Mouse (Mus musculus): ENCODE data around the gene Smagp. TPM values are rescaled to one million over a fixed set of nuclear protein-coding genes. Genes with fewer than 3 reads are reported as not detected.

The Smagp gene
- total and polyA plus RNA-seq, 2 experiments, result 13.0 to 57.0 TPM

DNA sequence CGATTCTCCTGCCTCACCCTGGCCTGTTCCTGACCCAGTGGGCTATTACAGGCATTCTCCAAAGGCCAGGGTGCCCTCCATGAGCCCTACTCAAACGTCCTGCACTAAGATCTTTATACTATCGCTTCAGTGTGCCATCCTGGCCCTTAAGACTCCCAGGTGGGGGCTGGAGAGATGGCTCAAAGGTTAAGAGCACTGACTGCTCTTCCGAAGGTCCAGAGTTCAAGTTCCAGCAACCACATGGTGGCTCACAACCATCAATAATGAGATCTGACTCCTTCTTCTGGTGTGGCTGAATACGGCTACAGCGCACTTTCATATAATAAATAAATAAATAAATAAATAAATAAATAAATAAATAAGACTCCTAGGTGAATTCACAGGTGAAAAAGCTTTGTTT is 43.9 kb downstream of the Smagp start:
- no peak overlapping the region for H3K4me3 ChIP-seq (ENCODE audit: insufficient read depth, low read depth, low read length)
- DNase-seq (ENCODE audit: extremely low read depth, low read depth, low spot score), result peak; percentile 13
- H3K4me1 ChIP-seq (ENCODE audit: control insufficient read depth, insufficient read depth, low read length), result no peaks in the 10 kb centered on the region
- no peaks in the 10 kb centered on the region for H3K36me3 ChIP-seq (ENCODE audit: control insufficient read depth, insufficient read depth, low read length)
- no peak overlapping the region for H3K9ac ChIP-seq (ENCODE audit: low read depth, low read length)
- TF ChIP-seq POLR2A (IDR thresholded peaks at IDR 0.05; ENCODE audit: extremely low read depth, insufficient read depth, low read length) (no peak), CTCF (IDR thresholded peaks at IDR 0.05; ENCODE audit: low read depth, low read length) (no peak)
- no peaks in the 10 kb centered on the region for H3K79me2 ChIP-seq (ENCODE audit: control insufficient read depth, insufficient read depth, low read length)
- no peaks in the 10 kb centered on the region for H3K27me3 ChIP-seq (ENCODE audit: control insufficient read depth, insufficient read depth, low read length)
- 65% methylated on average over 6 of the region's 6 CpGs for WGBS
- no peak overlapping the region for H3K27ac ChIP-seq (replicated peaks; ENCODE audit: insufficient read depth, low read depth, low read length)

DNA sequence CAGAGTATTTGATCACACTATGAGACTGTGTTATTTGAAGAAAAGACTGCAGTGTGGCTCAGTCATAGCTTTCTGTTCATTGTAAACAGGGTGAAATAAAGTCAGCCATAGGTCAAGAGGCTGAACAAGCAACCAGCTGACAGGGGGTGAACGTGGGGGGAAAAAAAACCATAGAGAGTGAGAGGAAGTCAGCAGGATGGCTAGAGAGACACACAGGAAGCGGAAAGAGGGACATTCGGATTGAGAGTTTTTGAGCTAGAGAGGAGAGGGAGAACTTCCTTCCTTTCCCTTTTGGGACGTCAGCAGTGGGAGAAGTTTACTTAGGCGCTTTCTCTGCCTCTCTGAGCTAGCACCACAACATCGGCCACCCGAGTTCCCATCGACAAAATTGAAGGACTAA is 46.3 kb downstream of the Smagp start:
- TF ChIP-seq POLR2A (IDR thresholded peaks at IDR 0.05; ENCODE audit: extremely low read depth, insufficient read depth, low read length) (no peak), CTCF (IDR thresholded peaks at IDR 0.05; ENCODE audit: low read depth, low read length) (no peak)
- H3K27me3 ChIP-seq (ENCODE audit: control insufficient read depth, insufficient read depth, low read length), result no peaks in the 10 kb centered on the region
- no peak overlapping the region for H3K27ac ChIP-seq (replicated peaks; ENCODE audit: insufficient read depth, low read depth, low read length)
- WGBS, result 77% methylated on average over 8 of the region's 8 CpGs
- H3K79me2 ChIP-seq (ENCODE audit: control insufficient read depth, insufficient read depth, low read length), result no peaks in the 10 kb centered on the region
- H3K4me3 ChIP-seq (ENCODE audit: insufficient read depth, low read depth, low read length), result no peak overlapping the region
- no peak for DNase-seq (ENCODE audit: extremely low read depth, low read depth, low spot score)
- H3K36me3 ChIP-seq (ENCODE audit: control insufficient read depth, insufficient read depth, low read length), result no peaks in the 10 kb centered on the region
- H3K9ac ChIP-seq (ENCODE audit: low read depth, low read length), result no peak overlapping the region
- no peaks in the 10 kb centered on the region for H3K4me1 ChIP-seq (ENCODE audit: control insufficient read depth, insufficient read depth, low read length)

- no peak overlapping the region for H3K4me3 ChIP-seq (ENCODE audit: insufficient read depth, low read depth, low read length)
- no peak overlapping the region for H3K27ac ChIP-seq (replicated peaks; ENCODE audit: insufficient read depth, low read depth, low read length)
- H3K9ac ChIP-seq (ENCODE audit: low read depth, low read length), result no peak overlapping the region
- no peaks in the 10 kb centered on the region for H3K36me3 ChIP-seq (ENCODE audit: control insufficient read depth, insufficient read depth, low read length)
- H3K79me2 ChIP-seq (ENCODE audit: control insufficient read depth, insufficient read depth, low read length), result no peaks in the 10 kb centered on the region
- H3K4me1 ChIP-seq (ENCODE audit: control insufficient read depth, insufficient read depth, low read length), result no peaks in the 10 kb centered on the region
- no peaks in the 10 kb centered on the region for H3K27me3 ChIP-seq (ENCODE audit: control insufficient read depth, insufficient read depth, low read length)
- DNase-seq (ENCODE audit: extremely low read depth, low read depth, low spot score), result no peak
- no peak for TF ChIP-seq POLR2A (IDR thresholded peaks at IDR 0.05; ENCODE audit: extremely low read depth, insufficient read depth, low read length)
- no peak for TF ChIP-seq CTCF (IDR thresholded peaks at IDR 0.05; ENCODE audit: low read depth, low read length)
- WGBS, result 88% methylated on average over 6 of the region's 6 CpGs
Observed at GRCm38 (mm10) chr15:100588297-100588696, 48.4 kb downstream of the Smagp start.

GRCm38 (mm10) chr15:100587166-100587565 is 49.6 kb downstream of the Smagp start:
- Histone ChIP-seq H3K4me3 (ENCODE audit: insufficient read depth, low read depth, low read length) (no peak overlapping the region), H3K36me3 (ENCODE audit: control insufficient read depth, insufficient read depth, low read length) (no peaks in the 10 kb centered on the region), H3K79me2 (ENCODE audit: control insufficient read depth, insufficient read depth, low read length) (no peaks in the 10 kb centered on the region), H3K27ac (replicated peaks; ENCODE audit: insufficient read depth, low read depth, low read length) (no peak overlapping the region), H3K4me1 (ENCODE audit: control insufficient read depth, insufficient read depth, low read length) (no peaks in the 10 kb centered on the region), H3K27me3 (ENCODE audit: control insufficient read depth, insufficient read depth, low read length) (no peaks in the 10 kb centered on the region), H3K9ac (ENCODE audit: low read depth, low read length) (no peak overlapping the region)
- 72% methylated on average over 4 of the region's 4 CpGs for WGBS
- TF ChIP-seq POLR2A (IDR thresholded peaks at IDR 0.05; ENCODE audit: extremely low read depth, insufficient read depth, low read length) (no peak), CTCF (IDR thresholded peaks at IDR 0.05; ENCODE audit: low read depth, low read length) (no peak)
- DNase-seq (ENCODE audit: extremely low read depth, low read depth, low spot score), result no peak

- TF ChIP-seq POLR2A (IDR thresholded peaks at IDR 0.05; ENCODE audit: extremely low read depth, insufficient read depth, low read length) (no peak), CTCF (IDR thresholded peaks at IDR 0.05; ENCODE audit: low read depth, low read length) (no peak)
Observed at GRCm38 (mm10) chr15:100585931-100586330, 50.8 kb downstream of the Smagp start.

GRCm38 (mm10) chr15:100580108-100580507 is 56.6 kb downstream of the Smagp start:
- WGBS, result 94% methylated on average over 10 of the region's 10 CpGs

More at GRCm38 (mm10) chr15:100585931-100586330, 50.8 kb downstream of the Smagp start:
- DNase-seq (ENCODE audit: extremely low read depth, low read depth, low spot score), result no peak
- no peak overlapping the region for H3K9ac ChIP-seq (ENCODE audit: low read depth, low read length)
- H3K4me3 ChIP-seq (ENCODE audit: insufficient read depth, low read depth, low read length), result no peak overlapping the region
- H3K4me1 ChIP-seq (ENCODE audit: control insufficient read depth, insufficient read depth, low read length), result no peaks in the 10 kb centered on the region
- no peak overlapping the region for H3K27ac ChIP-seq (replicated peaks; ENCODE audit: insufficient read depth, low read depth, low read length)
- no peaks in the 10 kb centered on the region for H3K36me3 ChIP-seq (ENCODE audit: control insufficient read depth, insufficient read depth, low read length)
- 97% methylated on average over 16 of the region's 16 CpGs for WGBS
- H3K79me2 ChIP-seq (ENCODE audit: control insufficient read depth, insufficient read depth, low read length), result no peaks in the 10 kb centered on the region
- H3K27me3 ChIP-seq (ENCODE audit: control insufficient read depth, insufficient read depth, low read length), result no peaks in the 10 kb centered on the region

More at GRCm38 (mm10) chr15:100580108-100580507, 56.6 kb downstream of the Smagp start:
- Histone ChIP-seq H3K79me2 (ENCODE audit: control insufficient read depth, insufficient read depth, low read length) (no peaks in the 10 kb centered on the region), H3K27ac (replicated peaks; ENCODE audit: insufficient read depth, low read depth, low read length) (no peak overlapping the region), H3K4me3 (ENCODE audit: insufficient read depth, low read depth, low read length) (no peak overlapping the region), H3K36me3 (ENCODE audit: control insufficient read depth, insufficient read depth, low read length) (no peaks in the 10 kb centered on the region), H3K9ac (ENCODE audit: low read depth, low read length) (no peak overlapping the region), H3K4me1 (ENCODE audit: control insufficient read depth, insufficient read depth, low read length) (no peaks in the 10 kb centered on the region), H3K27me3 (ENCODE audit: control insufficient read depth, insufficient read depth, low read length) (no peaks in the 10 kb centered on the region)
- DNase-seq (ENCODE audit: extremely low read depth, low read depth, low spot score), result no peak
- no peak for TF ChIP-seq CTCF (IDR thresholded peaks at IDR 0.05; ENCODE audit: low read depth, low read length)
- no peak for TF ChIP-seq POLR2A (IDR thresholded peaks at IDR 0.05; ENCODE audit: extremely low read depth, insufficient read depth, low read length)

Data from liver, adult 2 months (tissue).